7 mouse cellular contexts compared by ENCODE assay signal in the genomic region with DNA sequence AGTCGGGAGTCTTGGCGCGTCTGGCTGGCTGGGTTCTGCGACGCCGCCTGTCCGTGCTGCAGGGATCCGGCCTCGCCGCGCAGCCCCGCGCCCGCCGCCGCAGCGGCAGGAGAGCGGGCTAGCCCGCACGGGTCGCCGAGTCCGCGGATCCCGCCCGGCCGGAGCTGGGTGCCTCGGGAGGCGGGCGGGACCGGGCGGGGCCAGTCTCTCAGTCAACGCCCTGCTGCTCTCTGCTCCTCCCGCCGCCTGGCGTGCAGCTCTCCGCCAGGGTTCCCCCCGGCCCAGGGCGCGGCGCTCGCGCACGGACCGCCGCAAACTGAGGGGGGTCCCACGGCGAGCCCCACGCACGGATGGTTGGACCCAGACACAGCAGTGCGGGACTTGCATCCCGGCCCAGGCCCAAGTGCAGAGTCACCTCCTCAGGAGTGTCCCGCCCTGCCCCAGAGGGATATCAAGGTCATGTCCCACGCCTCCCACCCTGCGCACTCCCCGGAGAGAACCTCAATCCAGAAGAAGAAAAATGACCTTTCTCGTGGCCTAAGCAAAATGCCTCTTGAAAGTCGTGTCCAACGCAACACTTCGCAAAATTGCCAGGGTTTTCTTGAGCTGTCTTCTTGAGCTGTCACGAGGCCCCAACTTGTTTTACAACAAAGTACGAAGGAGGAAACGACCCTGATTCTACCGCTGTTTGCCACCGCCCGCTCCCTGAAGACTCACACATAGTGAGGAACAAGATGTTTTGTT. TPM values are rescaled to one million over a fixed set of nuclear protein-coding genes. Genes with fewer than 3 reads are reported as not detected.
DNase-seq lines count a peak whose midpoint lies in the region; ATAC-seq and TF ChIP-seq lines count a peak whose summit lies in the region.

No protein-coding gene starts in this region.

- H3K9ac ChIP-seq in midbrain, embryonic 11.5 days (ENCODE audit: low read length) = peak overlapping the region; percentile 56

- H3K4me3 ChIP-seq in midbrain, embryonic 11.5 days (ENCODE audit: low read depth, low read length) = peak overlapping the region; percentile 57
- peak overlapping the region; percentile 58 for H3K4me3 ChIP-seq in testis, adult 2 months (ENCODE audit: control insufficient read depth, low read depth, low read length)

- H3K27me3 ChIP-seq in Patski = peaks cover 54% of the 10 kb centered on the region
- peaks cover 35% of the 10 kb centered on the region for H3K27me3 ChIP-seq in midbrain, embryonic 11.5 days (ENCODE audit: control insufficient read depth, insufficient read depth, low read length)
- H3K27me3 ChIP-seq in testis, adult 2 months (ENCODE audit: control insufficient read depth, insufficient read depth, low read length) = no peaks in the 10 kb centered on the region

- no peak overlapping the region for H3K27ac ChIP-seq in midbrain, embryonic 11.5 days (ENCODE audit: low read depth, low read length)
- no peak overlapping the region for H3K27ac ChIP-seq in testis, adult 2 months (ENCODE audit: control insufficient read depth, insufficient read depth, low read depth, low read length)

- WGBS in midbrain, embryonic 11.5 days = under 1% methylated on average over 45 of the region's 66 CpGs

- no peak for TF ChIP-seq POLR2A in testis, adult 2 months (IDR thresholded peaks at IDR 0.05; ENCODE audit: control insufficient read depth, low read depth, low read length)

- no peak for TF ChIP-seq CTCF in Patski (IDR thresholded peaks at IDR 0.05)
- TF ChIP-seq CTCF in testis, adult 2 months (IDR thresholded peaks at IDR 0.05; ENCODE audit: control insufficient read depth, insufficient read depth, insufficient replicate concordance, low read depth, low read length) = no peak

- POLR2A ChIA-PET in Patski (lab: Charles Lee) = no interaction called here

- ATAC-seq in Patski = peak; percentile 9
- peak; percentile 78 for ATAC-seq in midbrain, embryonic 11.5 days (ENCODE audit: low FRiP score)

- CTCF ChIA-PET in Patski (lab: Charles Lee) = no interaction called here

- no peaks in the 10 kb centered on the region for H3K9me3 ChIP-seq in midbrain, embryonic 11.5 days (ENCODE audit: control insufficient read depth, low read length)

- intact Hi-C loops in left cerebral cortex, postnatal 4 days (cut with DNase I) = loop anchor here (10.0 kb wide), 1 partner anchor 346 kb away; no protein-coding TSS in a partner anchor

- no peaks in the 10 kb centered on the region for H3K36me3 ChIP-seq in midbrain, embryonic 11.5 days (ENCODE audit: control insufficient read depth, insufficient read depth, low read length)
- H3K36me3 ChIP-seq in testis, adult 2 months (ENCODE audit: control insufficient read depth, insufficient read depth, low read length) = no peaks in the 10 kb centered on the region

- peaks cover 3% of the 10 kb centered on the region for H3K4me1 ChIP-seq in midbrain, embryonic 11.5 days (ENCODE audit: control insufficient read depth, insufficient read depth, low read length)
- peaks cover 3% of the 10 kb centered on the region; the same call in 1 of the 2 replicates for H3K4me1 ChIP-seq in testis, adult 2 months (ENCODE audit: control insufficient read depth, insufficient read depth, low read length)

- in situ Hi-C loops in Patski (cut with MboI; ENCODE audit: low pct_unique_long_range_greater_than_20kb) = no loop called here

- peak overlapping the region; percentile 98 for H3K4me2 ChIP-seq in midbrain, embryonic 11.5 days

- DNase-seq in Patski (ENCODE audit: low read depth, low spot score) = no peak
- peak; percentile 79 for DNase-seq in adrenal gland, postnatal 10 days
- DNase-seq in forelimb bud, embryonic 11.5 days (ENCODE audit: low read depth, low spot score) = peak; percentile 13
- DNase-seq in heart, postnatal 4 days = peak; percentile 37
- DNase-seq in left cerebral cortex, postnatal 4 days = peak; percentile 20
- DNase-seq in midbrain, embryonic 11.5 days (ENCODE audit: low spot score, missing footprints) = peak; percentile 94

RNA-seq across cellular contexts. Expression of a gene that starts 0.5 kb away (rescaled TPM):
- polyA plus RNA-seq in Patski (2021) = not detected
- total RNA-seq in adrenal gland, postnatal 10 days (2021) = 1 to 10 TPM; 4.8 to 7.9 TPM
- total RNA-seq in heart, postnatal 4 days (2021) = under 1 TPM; 0.12 to 0.36 TPM
- 1 to 10 TPM; 3.8 to 4.3 TPM for total RNA-seq in left cerebral cortex, postnatal 4 days (2021)
- polyA plus RNA-seq in midbrain, embryonic 11.5 days (2014; fragmentation: Nextera tagmentation; extraction: Ambion mirVana) = 0.26 and 0.34 TPM in 2 replicates
- 0.12 and 0.18 TPM in 2 replicates for polyA plus RNA-seq in testis, adult 2 months (2012; rRNA removed)

RNA-seq across cellular contexts. Expression of a gene that starts 58.4 kb away (rescaled TPM):
- not detected for polyA plus RNA-seq in Patski (2021)
- total RNA-seq in adrenal gland, postnatal 10 days (2021) = not detected
- total RNA-seq in heart, postnatal 4 days (2021) = not detected
- total RNA-seq in left cerebral cortex, postnatal 4 days (2021) = not detected
- polyA plus RNA-seq in midbrain, embryonic 11.5 days (2014; fragmentation: Nextera tagmentation; extraction: Ambion mirVana) = not detected in 2 replicates
- polyA plus RNA-seq in testis, adult 2 months (2012; rRNA removed) = not detected in 2 replicates
